21 mouse cellular contexts compared by ENCODE assay signal in the genomic region with DNA sequence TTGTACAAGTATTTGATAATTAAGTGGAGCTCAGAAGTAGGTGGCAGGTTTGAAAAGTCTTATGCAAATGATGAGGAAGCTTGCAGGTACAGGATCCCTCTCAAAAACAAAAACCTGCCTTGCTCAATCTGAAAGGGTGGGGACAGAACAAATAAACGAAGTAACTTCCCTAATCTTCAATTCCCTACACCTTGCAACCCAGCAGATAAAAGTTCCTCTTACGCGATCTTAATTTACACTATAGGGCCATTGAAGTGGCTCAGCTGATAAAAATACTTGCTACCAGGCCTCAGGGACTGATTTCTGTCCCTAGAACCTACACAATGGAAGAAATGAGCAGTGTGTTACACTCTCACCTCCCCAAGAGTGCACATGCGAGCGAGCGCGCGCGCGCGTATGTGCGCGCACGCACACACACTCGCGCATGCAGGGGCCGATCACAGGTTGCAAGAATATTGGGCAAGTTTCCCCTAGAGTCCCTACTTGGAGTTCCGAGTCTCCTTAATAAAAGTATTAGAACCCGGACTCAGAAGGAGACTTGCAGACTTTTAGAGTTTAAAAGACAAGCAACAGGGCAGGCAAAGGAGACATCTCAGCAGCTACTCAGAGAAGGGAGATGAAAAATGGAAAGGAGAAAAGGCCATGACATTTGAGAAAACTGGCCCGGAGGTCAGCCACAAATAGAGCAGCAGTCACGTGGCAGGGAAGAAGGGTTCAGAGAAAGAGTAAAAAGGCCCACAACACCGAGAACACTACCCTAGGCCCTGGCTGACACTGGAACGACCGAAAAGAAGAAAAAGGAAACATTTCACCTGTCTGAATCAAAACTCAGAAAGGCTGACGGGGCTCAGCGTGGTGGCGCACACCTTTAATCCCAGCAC. TPM values are rescaled to one million over a fixed set of nuclear protein-coding genes. Genes with fewer than 3 reads are reported as not detected.
DNase-seq lines count a peak whose midpoint lies in the region; ATAC-seq and TF ChIP-seq lines count a peak whose summit lies in the region.
"Had no signal": no experiment of that assay in that cellular context is flagged by ENCODE, and none has a peak within 500 bp of the region (broad histone marks: within the 10 kb centered on the region; RNA-seq: fewer than 3 reads in every experiment).

No protein-coding gene starts in this region.

- no peak for DNase-seq in ES-E14 (ENCODE audit: low read depth, low spot score)
- DNase-seq in adrenal gland, adult 2 months = peak; percentile 71
- DNase-seq in right cerebral cortex, postnatal 14 days = no peak
- no peak for DNase-seq in neural tube, embryonic 10.5 days (ENCODE audit: extremely low spot score, low spot score)
- DNase-seq: cerebellum, adult 9-11 months; gastrocnemius, postnatal 14 days; kidney, postnatal 10 days; lung, adult 2 months; lung, postnatal 4 days; retina, postnatal 1 day; thymus, adult 18-20 months had no signal

- ATAC-seq in liver, embryonic 12.5 days = peak; percentile 49; the same call in 1 of the 2 replicates
- ATAC-seq in megakaryocyte-erythroid progenitor cell, adult 5-6 weeks (replicated peaks; ENCODE audit: low FRiP score, low TSS enrichment, poor library complexity, severe bottlenecking) = peak; percentile 31; the same call in 1 of the 2 replicates
- ATAC-seq in intestine, embryonic 15.5 days = no peak
- ATAC-seq: CD4-positive, CD25-positive, alpha-beta regulatory T cell, adult 4 months; midbrain, embryonic 13.5 days; Patski had no signal

- in situ Hi-C loops in ES-E14 (cut with MboI; ENCODE audit: low sequenced_read_pairs in 2 of 2, unreplicated experiment in 2 of 2) = no loop called here

- H3K4me2 ChIP-seq in liver, embryonic 12.5 days = peak overlapping the region; percentile 12; the same call in 1 of the 2 replicates
- no peak overlapping the region for H3K4me2 ChIP-seq in intestine, embryonic 15.5 days (replicated peaks)
- H3K4me2 ChIP-seq: hindbrain, embryonic 13.5 days; midbrain, embryonic 13.5 days had no signal

- 0 out of 2 replicates have a peak, but pooled peaks cover 5% of the 10 kb centered on the region for H3K27me3 ChIP-seq in liver, embryonic 12.5 days (replicated peaks)
- no peaks in the 10 kb centered on the region for H3K27me3 ChIP-seq in intestine, embryonic 15.5 days (replicated peaks)
- H3K27me3 ChIP-seq: Patski had no signal

- H3K9ac ChIP-seq in ES-E14 (ENCODE audit: insufficient read depth, low read depth, low read length, poor library complexity, severe bottlenecking) = peak overlapping the region; percentile 6; the same call in 1 of the 2 replicates
- no peak overlapping the region for H3K9ac ChIP-seq in liver, embryonic 12.5 days
- no peak overlapping the region for H3K9ac ChIP-seq in intestine, embryonic 15.5 days
- H3K9ac ChIP-seq: hindbrain, embryonic 13.5 days; midbrain, embryonic 13.5 days had no signal

- no peak overlapping the region; the same call in 1 of the 2 replicates for H3K27ac ChIP-seq in ES-E14 (ENCODE audit: insufficient read depth, low read depth, low read length, poor library complexity, severe bottlenecking)
- H3K27ac ChIP-seq in liver, embryonic 12.5 days = no peak overlapping the region
- H3K27ac ChIP-seq in intestine, embryonic 15.5 days = no peak overlapping the region
- H3K27ac ChIP-seq: forebrain, embryonic 10.5 days; hindbrain, embryonic 13.5 days; left cerebral cortex, adult 2 months; limb, embryonic 10.5 days; midbrain, embryonic 13.5 days had no signal

- no peaks in the 10 kb centered on the region for H3K36me3 ChIP-seq in ES-E14 (ENCODE audit: control insufficient read depth, insufficient read depth, low read length, poor library complexity, severe bottlenecking)
- H3K36me3 ChIP-seq in liver, embryonic 12.5 days = no peaks in the 10 kb centered on the region
- H3K36me3 ChIP-seq in intestine, embryonic 15.5 days = no peaks in the 10 kb centered on the region
- H3K36me3 ChIP-seq: forebrain, embryonic 10.5 days; hindbrain, embryonic 13.5 days; limb, embryonic 10.5 days; midbrain, embryonic 13.5 days had no signal

- peak overlapping the region in 1 of 2 experiments; percentile 49; a peak in 3 of 4 replicates for H3K4me3 ChIP-seq in ES-E14 (ENCODE audit: insufficient read depth in 1 of 2, low read depth in 1 of 2, low read length in 2 of 2, poor library complexity in 1 of 2, severe bottlenecking in 1 of 2)
- H3K4me3 ChIP-seq in liver, embryonic 12.5 days = no peak overlapping the region
- no peak overlapping the region for H3K4me3 ChIP-seq in intestine, embryonic 15.5 days (replicated peaks)
- H3K4me3 ChIP-seq: forebrain, embryonic 10.5 days; hindbrain, embryonic 13.5 days; left cerebral cortex, adult 2 months; limb, embryonic 10.5 days; midbrain, embryonic 13.5 days had no signal

- no peaks in the 10 kb centered on the region for H3K9me3 ChIP-seq in ES-E14 (ENCODE audit: control insufficient read depth, insufficient read depth, low read depth, low read length)
- no peaks in the 10 kb centered on the region for H3K9me3 ChIP-seq in liver, embryonic 12.5 days (replicated peaks)
- no peaks in the 10 kb centered on the region for H3K9me3 ChIP-seq in intestine, embryonic 15.5 days
- H3K9me3 ChIP-seq: forebrain, embryonic 10.5 days; hindbrain, embryonic 13.5 days; limb, embryonic 10.5 days; midbrain, embryonic 13.5 days had no signal

- peaks cover 3 to 8% of the 10 kb centered on the region in 2 experiments; a peak in 3 of 4 replicates for H3K4me1 ChIP-seq in ES-E14 (ENCODE audit: control insufficient read depth in 2 of 2, insufficient read depth in 2 of 2, low read length in 2 of 2, poor library complexity in 1 of 2)
- peaks cover 34% of the 10 kb centered on the region for H3K4me1 ChIP-seq in liver, embryonic 12.5 days
- no peaks in the 10 kb centered on the region for H3K4me1 ChIP-seq in intestine, embryonic 15.5 days (replicated peaks)
- H3K4me1 ChIP-seq: forebrain, embryonic 10.5 days; hindbrain, embryonic 13.5 days; limb, embryonic 10.5 days; midbrain, embryonic 13.5 days had no signal

- 70% methylated on average over 27 of the region's 27 CpGs for WGBS in liver, embryonic 12.5 days (ENCODE audit: insufficient replicate concordance)
- WGBS in intestine, embryonic 15.5 days = 75% methylated on average over 27 of the region's 27 CpGs

TF ChIP-seq in ES-E14, 5 proteins besides CTCF, POLR2A, EP300 and RAD21:
- TF ChIP-seq MAFK (IDR thresholded peaks at IDR 0.05; ENCODE audit: insufficient read depth, low read depth, low read length) (no peak), HCFC1 (IDR thresholded peaks at IDR 0.05; ENCODE audit: borderline replicate concordance, insufficient read depth, low read length) (no peak), ZNF384 (IDR thresholded peaks at IDR 0.05; ENCODE audit: low read depth, low read length) (no peak), ZC3H11A (IDR thresholded peaks at IDR 0.05; ENCODE audit: borderline replicate concordance, low read depth, low read length) (no peak), CHD2 (IDR thresholded peaks at IDR 0.05; ENCODE audit: low read depth, low read length) (no peak)
TF ChIP-seq in ES-E14: peak in this region for 0.

RNA-seq across cellular contexts. Expression of a gene that starts 6.7 kb away (rescaled TPM):
- 7.6 and 10.2 TPM in 2 replicates for total RNA-seq in ES-E14 (2012; rRNA removed)
- 10 to 100 TPM; 15.6 to 20.7 TPM for total RNA-seq in adrenal gland, adult 2 months (2021)
- 1.4 and 2.0 TPM in 2 replicates for polyA plus RNA-seq in adrenal gland, adult 2 months (2012; rRNA removed)
- 4.8 and 5.1 TPM in 2 replicates for polyA plus RNA-seq in liver, embryonic 12.5 days (2016; fragmentation: Nextera tagmentation; extraction: Ambion mirVana)
- 9.5 and 14.1 TPM in 2 replicates for total RNA-seq in megakaryocyte-erythroid progenitor cell, adult 5-6 weeks (2014; fragmentation: Nextera tagmentation)
- 2.9 and 5.5 TPM in 2 replicates for total RNA-seq in megakaryocyte-erythroid progenitor cell, adult 5-6 weeks (2017)
- polyA plus RNA-seq in intestine, embryonic 15.5 days (2015; fragmentation: Nextera tagmentation; extraction: Ambion mirVana) = 1.1 and 1.4 TPM in 2 replicates
